Mouse (Mus musculus): ENCODE measurements around the gene Psph.
"Not testable (repeated sequence)": the region's sequence is repeated elsewhere in the genome, so short reads cannot be mapped to it uniquely, and the experiment has no call there.

Gene Psph

DNA sequence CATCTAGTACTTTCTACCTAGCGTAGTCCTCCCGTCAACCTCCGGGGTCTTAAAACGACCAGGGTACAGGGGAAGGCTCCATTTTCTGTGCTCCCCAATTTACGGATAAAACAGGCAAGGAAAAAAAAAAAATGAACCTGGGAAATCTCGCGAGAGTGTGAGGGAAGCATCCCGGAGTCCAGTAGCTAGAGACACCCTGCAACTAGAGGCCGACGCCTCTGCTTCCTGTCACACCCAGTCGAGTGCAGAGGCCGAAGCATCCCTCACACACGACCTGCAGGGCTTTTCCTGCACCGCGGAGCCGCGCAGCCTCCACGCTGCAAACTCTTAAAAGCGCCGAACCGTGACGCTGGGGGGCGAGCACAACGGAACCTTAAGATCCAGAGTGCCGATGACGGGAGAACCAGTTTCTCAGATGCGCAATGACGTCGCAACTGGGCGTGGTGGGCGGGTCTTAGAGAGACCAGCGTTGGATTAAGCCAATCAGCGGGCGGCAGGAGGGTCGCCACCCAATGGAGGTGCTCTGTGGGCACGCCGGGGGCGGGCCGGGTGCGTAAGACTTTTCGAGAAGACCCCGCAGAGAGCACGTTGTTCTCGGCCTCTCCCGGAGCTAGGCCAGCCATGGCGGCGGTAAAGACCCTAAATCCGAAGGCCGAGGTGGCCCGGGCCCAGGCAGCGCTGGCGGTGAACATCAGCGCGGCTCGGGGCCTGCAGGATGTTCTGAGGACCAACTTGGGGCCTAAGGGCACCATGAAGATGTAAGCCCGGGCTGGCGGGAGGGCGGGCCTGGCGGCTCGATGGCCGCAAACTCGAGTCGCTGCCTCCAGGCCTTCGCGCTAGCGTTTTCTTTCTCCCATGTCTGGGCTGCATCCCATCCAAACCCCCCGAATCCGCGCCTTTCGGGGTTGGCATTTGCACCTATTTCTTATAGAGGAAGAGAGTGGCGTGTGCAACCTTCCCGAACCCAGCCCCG, at the start of gene Psph:
TSS of gene Psph (minus strand) at position 632 of the 973 bp plus-strand sequence.
- DNase-seq (ENCODE audit: low read depth, low spot score), result peak; percentile 100

DNA sequence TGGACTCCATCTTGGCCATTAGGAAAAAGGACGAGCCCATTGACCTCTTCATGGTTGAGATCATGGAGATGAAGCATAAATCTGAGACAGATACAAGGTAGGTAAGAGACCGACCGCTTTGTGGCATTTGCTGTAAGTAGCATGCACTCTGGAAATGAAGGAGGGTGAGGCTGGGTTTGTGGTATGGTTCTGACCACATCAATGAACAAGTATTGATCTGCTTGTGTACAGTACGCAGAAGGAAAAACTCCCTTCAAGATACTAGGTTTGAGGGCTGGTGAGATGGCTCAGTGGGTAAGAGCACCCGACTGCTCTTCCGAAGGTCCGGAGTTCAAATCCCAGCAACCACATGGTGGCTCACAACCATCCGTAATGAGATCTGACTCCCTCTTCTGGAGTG, 3.3 kb upstream of the Psph start:
- DNase-seq (ENCODE audit: low read depth, low spot score), result not testable (repeated sequence)

DNA sequence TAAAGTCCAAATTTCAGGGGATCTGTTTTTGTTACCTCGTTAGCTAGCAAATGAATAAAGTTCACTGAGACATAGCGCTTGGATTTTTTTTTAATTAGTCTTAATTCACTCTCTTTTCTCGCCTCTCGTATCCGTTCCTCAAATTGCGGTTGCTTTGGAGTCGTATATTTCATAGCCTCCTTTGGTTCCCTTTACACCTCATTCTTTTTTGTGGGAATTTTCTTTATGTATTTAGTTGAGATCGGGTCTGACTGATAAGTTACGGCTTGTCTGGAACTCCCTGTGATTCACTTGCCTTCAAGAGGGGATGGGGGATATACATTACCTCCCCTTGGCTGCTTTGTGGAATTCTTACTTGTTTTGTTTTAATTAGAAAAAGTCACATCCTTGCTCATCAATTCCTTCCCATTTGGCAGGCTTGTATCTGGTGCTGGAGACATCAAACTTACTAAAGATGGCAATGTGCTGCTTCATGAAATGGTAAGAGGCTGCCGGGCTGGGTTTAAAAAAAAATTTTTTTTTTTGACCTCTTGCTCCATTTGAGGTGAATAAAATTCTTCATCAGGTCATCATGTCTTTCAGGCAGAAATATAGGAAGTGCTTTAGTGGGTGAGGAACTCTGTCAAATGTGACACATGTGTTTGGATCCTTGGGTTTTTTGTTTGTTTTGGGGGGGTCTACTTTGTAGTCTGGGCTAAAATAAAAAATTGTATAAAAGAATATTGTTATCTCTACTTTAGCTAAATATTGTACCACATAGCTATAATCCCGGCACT, 757 bp upstream of the Psph start:
- DNase-seq (ENCODE audit: low read depth, low spot score), result no peak

DNA sequence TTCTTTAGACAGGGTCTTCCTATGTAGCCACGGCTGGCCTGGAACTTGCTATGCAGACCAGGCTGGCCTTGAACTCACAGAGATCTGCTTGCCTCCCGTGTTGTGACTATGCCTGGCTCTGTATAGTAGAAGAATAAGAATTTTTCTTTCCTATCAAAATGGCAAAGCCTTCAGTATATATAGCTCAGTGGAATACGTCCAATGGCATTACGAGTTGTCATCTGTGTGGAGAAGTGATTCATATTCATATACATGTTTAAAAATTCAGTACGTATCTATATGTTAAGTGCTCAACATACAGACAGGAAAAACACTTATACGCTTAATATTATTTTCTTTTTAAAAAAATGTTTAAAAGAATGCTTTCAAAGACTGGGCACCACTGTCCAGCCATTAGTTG, 1.1 kb downstream of the Psph start:
- peak; percentile 21 for DNase-seq (ENCODE audit: low read depth, low spot score)

DNA sequence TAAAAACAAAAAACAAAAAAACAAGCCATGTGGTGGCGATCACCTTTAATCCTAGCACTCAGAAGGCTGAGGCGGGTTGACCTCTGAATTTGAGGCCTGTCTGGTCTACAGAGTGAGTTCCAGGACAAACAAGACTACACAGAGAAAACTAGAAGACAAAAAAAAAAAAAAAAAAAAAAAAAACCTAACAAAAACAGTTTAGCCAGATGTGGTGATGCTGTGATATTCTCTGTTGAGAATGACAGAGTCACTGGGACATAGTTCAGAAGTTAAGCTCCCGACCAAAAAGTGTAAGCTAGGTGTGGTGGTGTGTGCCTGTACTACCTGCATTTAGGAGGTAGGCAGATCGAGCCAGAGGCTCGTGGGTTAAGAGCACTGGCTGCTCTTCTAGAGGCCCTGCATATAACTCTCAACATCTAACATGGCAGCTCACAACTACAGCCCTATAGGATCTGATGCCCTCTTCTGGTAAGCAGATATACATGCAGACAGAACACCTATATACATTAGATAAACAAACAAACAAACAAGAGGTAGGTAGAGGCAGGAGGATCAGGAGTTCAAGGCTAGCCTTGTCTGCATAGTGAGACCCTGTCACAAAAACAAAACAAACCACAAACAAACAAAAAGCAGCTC, 1.9 kb downstream of the Psph start:
- DNase-seq (ENCODE audit: low read depth, low spot score), result no peak

DNA sequence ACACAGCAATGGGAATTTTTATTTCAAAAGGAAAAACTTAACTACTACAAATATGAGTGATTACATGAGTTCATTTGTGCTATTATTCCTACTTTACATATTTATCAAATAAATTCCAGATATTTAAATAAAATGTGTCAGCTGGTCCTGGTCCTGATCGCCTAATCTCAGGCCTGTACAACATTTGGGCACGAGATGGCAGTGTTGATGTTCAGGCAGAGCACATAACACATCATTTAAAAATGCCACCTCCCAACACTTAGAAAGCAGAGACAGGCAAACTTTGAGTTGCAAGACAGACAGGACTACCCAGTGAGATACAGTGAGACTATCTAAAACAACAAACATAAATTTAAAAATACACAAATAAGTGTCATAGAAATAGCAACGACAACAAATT, 5.0 kb downstream of the Psph start:
- peak; percentile 69 for DNase-seq (ENCODE audit: low read depth, low spot score)

DNA sequence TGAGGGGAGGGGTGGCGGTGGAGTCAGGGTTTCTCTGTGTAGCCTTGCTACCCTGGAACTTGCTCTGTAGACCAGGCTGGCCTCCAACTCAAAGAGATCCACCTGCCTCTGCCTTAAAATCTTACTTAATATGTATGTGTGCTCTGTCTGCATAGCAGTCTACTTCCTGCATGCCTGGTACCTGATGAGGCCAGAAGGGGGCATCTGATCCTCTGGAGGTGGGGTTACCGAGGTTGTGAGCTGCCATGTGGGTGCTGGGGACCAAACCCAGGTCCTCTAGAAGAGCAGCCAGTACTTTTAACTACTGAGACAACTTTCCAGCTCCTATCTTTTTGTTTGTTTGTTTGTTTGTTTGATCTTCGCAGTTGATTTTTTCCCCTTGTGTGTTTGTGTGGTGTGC, 7.1 kb downstream of the Psph start:
- no peak for DNase-seq (ENCODE audit: low read depth, low spot score)

DNA sequence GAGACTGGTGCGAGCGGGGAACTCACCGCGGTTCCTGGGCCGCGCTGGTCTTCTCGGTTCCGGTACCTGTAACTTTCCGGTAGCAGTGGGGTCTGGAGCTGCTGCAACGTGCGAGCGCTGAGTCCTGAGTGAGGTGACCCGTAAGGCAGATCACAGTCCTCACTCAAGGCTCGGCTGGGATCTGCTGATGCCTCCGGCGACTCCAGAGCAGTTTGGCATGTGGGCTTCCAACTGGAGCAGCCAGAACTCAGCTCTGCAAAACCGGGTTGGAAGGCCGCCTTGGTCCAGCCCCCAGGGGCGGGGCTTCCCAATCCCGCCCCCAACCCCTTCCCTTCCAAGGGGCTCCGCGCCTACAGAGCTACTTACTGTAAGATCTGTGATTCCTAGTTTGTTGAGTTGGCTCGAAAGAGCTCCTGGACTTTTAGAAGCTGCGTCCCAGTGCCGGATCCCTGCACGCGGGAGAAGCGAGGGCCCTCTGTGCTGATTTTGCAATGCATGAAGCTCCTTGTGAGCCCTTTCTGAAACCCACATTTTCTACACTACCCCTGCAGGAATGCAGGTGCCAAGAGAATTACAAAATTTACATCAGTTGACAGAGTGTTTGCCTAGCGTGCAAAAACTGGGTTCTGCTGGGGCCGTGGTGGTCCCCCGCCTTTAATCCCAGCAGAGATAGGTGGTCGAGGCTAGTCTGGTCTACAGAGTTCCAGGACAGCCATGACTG, 8.1 kb downstream of the Psph start:
- DNase-seq (ENCODE audit: low read depth, low spot score), result peak; percentile 94

DNA sequence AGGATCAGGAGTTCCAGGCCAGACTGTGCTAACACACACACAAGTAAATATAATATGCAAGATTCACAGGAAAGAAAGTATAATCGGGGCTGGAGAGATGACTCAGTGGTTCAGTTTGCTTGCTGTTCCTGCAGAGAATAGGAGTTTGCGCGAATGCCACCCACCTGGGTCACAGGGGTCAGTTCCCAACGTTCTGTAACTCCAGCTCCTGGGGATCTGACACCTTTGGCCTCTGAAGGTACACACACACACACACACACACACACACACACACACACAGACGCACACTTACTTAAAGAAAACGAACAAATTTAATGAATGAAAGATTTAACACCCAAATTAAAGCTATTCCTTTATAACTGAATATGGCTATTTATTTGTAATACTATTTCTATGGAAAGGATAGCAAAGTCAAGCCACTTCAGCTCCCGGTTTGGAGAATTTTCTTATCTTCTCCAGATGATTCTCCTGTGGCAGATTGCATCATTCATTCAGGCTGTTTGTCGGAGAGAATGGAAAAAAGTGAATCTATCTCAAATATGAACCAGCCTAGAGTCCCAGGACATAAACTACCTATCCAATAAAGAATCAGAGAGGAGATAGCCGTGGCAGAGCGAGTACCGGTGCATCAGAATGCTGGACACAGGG, 8.8 kb downstream of the Psph start:
- peak; percentile 16 for DNase-seq (ENCODE audit: low read depth, low spot score)

DNA sequence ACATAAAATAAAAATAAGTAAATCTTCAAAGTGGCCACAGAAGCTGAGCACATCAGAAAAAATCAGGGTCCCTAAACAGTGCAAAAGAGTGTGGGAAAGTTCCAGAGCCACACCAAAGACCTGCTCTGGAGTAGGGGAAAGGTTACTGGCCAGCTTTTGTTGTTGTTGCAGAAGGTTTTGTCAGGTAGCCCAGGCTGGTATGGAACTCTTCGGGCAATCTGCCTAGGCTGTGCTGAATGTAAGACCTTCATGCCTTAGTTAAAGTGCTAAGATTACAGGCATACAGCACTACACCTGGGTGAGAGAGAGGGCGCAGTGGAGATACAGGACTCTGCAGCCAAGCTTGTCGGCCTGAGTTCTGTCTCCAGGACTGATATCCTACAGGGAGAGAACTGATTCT, 12.6 kb downstream of the Psph start:
- no peak for DNase-seq (ENCODE audit: low read depth, low spot score)

DNA sequence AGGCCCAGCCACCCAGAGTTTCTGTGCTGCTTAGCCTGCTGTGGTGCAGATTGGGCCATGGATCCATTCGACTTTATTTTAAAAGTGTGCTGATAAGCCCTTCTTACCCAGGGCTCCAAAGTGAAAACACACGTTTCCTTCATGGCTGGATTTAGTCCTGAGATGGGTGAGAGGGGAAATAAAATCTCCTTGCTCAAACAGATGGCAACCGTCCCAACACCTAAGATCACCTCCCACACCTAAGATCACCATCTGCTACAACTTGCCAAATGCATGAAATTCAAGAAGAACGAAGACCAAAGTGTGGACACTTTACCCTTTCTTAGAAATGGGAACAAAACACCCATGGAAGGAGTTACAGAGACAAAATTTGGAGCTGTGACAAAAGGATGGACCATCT, 13.9 kb downstream of the Psph start:
- DNase-seq (ENCODE audit: low read depth, low spot score), result peak; percentile 29

DNA sequence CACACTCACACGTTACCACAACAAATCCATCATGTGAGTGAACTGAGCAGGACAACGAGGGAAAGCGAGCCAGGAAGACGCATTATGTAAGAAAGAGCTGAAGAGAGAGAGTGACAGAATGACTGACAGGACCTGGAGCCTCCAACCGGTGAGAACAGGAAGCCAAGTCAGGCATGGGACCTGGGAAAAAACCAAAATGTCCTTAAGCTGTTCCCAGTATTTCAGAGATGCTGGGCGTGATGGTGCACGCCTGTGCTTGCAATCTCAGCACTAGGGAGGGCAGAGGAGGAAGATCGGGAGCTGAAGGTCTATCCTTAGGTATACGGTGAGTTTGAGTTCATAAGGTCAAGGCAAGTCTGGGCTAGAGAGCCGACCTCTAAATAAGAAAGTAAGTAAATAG, 14.8 kb downstream of the Psph start:
- no peak for DNase-seq (ENCODE audit: low read depth, low spot score)

DNA sequence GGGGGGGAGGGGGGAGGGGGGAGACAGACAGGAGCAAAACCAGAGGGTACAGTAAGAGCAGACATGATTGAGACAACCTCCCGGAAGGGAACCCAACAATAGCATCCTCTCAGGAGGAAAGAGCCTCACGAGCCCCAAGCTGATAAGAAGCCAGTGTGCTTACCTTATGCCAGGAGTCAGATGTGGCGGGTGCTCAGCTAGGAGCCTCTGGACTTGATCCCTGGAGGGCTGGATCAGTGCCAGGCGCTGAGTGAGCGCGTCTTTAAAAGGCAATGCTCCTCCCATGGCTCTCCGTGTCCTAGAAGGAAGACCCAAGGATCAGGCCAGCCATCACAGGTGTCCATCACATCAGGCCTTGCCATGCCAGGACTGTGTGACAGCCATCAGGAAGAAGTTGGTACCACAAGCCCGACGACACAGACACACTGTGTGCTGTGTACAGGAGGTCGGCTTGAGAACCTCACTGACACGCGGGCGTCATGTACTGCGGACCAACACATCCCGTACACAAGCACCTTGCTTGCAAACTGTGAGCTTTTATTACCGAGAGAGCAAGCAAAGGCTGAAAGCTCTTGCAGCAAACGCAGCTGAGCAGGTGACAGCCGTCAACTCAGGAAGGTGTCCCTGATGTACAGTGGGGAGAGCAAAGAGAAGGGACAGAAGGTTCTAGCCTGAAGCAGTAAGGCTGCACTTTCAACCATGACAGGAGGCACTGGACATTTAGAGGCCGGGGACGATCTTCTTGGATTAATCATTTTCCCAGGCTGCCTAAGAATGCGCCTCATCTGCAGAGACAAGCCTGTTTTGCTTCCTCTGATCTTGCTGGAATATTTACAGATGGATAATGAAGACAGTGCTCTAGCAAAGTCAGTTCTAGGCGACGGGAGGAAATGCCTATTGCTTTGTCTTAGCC, 16.6 kb downstream of the Psph start:
- DNase-seq (ENCODE audit: low read depth, low spot score), result peak; percentile 15

DNA sequence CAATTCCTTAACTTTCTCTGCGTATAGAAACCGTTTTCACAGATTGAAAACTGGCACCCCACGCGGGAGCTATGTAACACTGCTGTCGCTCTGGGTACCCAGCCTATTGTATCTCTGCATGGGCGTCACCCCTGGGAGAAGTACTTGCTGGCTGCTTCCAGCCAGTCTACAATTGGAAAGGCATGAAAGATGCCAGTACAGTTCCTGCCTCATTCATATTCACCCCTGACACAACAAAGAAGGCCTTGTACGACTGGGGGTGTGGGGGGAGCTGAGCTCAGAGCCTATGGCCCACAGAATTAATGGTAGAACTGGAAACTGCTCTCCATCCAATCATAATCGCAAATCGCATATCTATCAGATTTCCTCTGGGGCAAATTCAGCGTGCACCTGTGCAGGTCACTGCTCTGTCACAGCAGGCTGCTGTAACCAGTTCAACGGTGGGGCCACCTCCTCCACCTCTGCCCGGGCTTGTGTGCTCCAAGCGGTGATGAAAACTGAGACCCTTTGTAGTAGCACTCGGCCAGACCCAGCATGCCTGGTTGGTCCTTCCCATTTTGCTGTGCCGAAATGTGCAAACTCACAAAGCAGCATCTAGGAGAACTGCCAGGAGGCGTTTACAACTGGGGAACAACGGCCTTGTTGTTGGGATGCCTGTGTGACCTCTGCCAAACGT, 25.2 kb downstream of the Psph start:
- peak; percentile 93 for DNase-seq (ENCODE audit: low read depth, low spot score)

DNA sequence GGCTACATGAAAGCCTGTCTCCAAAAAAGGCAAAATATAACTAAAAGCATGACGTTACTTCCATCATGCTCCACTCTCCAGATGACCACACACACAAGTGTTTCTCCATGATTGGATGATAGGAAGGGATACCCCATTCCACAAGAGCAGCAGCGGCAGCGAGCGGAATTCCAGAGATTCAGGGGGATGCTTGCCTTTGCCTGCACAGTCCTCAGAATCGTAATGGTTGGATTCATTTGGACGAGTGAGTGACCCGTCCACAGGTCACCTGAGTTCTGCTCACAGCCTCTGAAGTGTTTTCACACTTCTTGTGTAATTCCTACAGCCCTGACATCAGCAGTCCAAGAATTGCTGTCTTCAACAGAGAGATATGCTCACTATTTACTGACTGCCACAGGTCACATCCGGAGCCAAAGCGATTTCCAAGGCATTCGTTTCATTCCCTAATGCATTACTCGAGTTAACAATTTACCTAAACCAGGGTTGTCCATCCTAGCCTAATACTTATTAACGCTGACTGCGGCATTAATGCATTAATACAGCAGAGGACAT, 27.2 kb downstream of the Psph start:
- no peak for DNase-seq (ENCODE audit: low read depth, low spot score)

DNA sequence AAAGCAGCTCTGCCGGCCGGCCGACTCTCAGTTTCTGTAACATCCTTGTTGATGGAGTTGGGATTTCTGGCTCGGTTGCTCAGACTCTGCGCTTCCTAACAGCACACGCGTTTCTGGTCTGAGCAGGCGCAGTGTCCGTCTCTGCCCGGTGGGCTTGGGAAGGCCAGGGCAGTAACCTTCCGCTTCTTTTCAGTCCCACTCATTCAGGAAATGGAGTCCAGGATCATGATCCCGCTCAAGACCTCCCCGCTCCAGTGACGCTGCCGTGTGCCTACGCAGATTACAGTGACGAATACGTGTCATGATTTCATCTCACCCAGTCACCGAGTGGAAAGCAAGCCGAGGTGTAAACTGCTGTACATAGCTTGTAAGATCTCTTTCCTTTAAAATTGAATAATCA, 30.4 kb downstream of the Psph start:
- no peak for DNase-seq (ENCODE audit: low read depth, low spot score)

DNA sequence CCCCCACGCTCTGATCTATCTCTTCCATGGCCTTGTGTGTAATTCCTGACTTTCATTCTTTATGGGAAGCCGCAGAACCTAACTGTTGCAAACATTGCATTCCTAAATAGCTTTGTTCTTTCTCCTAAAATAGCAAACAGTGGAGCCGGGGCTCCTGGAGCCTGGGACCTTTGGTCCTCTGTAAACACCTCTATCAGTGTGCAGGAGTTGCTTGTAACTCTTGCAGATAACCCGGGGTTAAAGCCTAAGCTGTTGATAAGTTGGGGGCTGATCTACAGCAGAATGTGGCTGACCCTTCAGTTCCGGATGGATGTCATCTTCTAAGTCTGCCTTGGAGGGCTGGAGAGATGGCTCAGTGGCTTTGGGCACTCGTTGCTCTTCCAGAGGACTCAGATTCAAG, 43.2 kb downstream of the Psph start:
- DNase-seq (ENCODE audit: low read depth, low spot score), result no peak

DNA sequence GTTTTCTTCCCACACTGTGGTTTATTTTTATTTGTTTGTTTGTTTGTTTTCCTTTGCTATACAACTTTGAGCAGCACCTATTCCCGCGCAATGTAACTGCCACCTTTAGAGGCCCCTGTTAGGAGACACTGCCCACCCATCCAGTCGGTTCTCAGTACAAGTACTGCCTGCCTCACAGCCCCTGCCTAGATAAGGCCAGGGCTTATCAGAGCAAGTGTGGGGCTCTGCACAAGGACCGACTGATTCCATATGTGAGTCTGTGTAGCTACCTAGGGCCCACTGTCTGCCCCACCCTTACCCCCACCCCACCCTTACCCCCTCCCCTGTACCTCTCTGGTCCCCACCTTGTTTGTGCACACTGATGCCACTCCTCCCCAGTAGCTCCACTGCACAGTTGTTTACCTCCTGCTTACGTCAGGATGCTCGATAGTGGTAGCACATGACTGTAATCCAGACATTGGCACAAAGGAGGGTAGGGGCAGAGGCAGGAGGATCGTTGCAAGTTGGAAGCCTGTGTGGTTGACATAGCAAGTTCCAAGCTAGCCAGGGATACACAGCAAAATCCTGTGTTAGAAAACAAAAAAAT, 44.3 kb downstream of the Psph start:
- no peak for DNase-seq (ENCODE audit: low read depth, low spot score)

DNA sequence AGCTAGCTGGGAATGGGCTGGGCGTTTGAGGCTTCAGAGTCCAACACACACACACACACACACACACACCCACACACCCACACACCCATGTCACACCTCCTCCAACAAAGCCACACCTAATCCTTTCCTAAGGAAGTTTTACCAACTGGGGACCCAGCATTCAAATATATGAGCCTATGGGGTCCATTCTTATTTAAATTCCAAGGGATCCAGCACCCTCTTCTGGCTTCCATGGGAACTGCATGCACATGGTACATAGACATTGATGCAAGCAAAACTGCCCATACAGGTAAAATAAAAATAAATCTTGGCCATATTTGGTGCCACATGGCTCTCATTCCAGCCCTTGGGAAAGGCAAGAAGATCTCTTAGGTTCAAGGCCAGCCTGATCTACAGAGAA, 46.3 kb downstream of the Psph start:
- DNase-seq (ENCODE audit: low read depth, low spot score), result peak; percentile 60
